ENCODE assay signal across 17 mouse cellular contexts in the genomic region with DNA sequence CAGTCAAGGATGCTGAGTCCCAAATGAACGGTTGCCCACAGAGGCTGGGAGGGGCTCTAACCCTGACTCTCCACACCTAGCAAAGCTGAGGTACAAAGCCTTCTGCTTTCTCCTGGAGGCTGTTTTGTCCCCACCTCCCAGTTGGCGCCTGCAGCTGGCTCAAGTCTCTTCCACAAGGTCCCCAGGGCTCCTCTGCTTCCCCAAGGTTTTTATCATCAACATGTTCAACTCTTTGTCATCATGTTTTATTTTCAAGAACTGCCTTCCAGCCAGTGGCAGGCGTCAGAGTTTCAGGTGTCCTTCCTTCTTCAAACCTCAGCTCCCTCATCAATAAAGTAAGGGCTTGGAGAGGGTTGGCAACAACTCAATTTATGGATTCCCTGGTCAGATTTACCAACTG.
"Had no signal": no experiment of that assay in that cellular context is flagged by ENCODE, and none has a peak within 500 bp of the region (broad histone marks: within the 10 kb centered on the region; RNA-seq: fewer than 3 reads in every experiment).

No protein-coding gene starts in this region.

- H3K9ac ChIP-seq: lung, embryonic 14.5 days had no signal

- DNase-seq: lung, adult 18-20 months; lung, embryonic 14.5 days; lung, postnatal 10 days; lung, postnatal 4 days; retina, postnatal 1 day; right cerebral cortex, adult 18-20 months; right cerebral cortex, postnatal 25 days; right cerebral cortex, postnatal 4 days; spleen, adult 18-20 months; thymus, adult 18-20 months; thymus, postnatal 14 days; thymus, postnatal 36 days had no signal

- H3K36me3 ChIP-seq: midbrain, embryonic 10.5 days; midbrain, embryonic 12.5 days; neural tube, embryonic 13.5 days; neural tube, embryonic 15.5 days had no signal

- H3K9me3 ChIP-seq: midbrain, embryonic 10.5 days; midbrain, embryonic 12.5 days; neural tube, embryonic 13.5 days; neural tube, embryonic 15.5 days had no signal

- H3K4me3 ChIP-seq: myocyte had no signal

- H3K27ac ChIP-seq: midbrain, embryonic 12.5 days had no signal
